Mouse (Mus musculus): ENCODE results near the gene Rxfp2.

DNA sequence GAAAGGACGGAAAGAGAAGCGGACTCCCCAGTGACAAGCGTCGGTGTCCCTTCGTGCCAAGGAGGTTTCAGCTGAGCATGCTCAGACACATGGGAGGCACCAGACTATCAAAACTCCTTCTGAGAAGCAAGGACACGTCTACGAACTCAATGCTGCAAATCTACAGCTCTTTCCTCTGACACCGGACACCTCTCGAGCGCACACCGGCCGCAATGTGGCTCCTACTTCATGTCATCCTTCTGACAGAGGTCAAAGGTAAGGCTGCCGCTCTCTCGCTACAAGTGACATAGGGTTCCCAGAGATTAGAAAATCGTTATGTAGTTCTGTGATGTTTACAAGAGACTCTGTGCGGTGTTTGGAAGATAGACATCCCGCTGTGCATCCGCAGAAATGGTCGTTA, at the start of gene Rxfp2:
- TF ChIP-seq POLR2A (IDR thresholded peaks at IDR 0.05; ENCODE audit: borderline replicate concordance, extremely low read depth, low read depth, low read length), result no peak
- no peak for TF ChIP-seq CTCF (IDR thresholded peaks at IDR 0.05; ENCODE audit: insufficient read depth, low read length)
